Mouse (Mus musculus) ovary, adult 18-20 months (tissue): ENCODE data around the gene L3mbtl1.

ENCODE experiments used
- DNase-seq: peaks from one replicate; pipeline ENCODE4 v3.0.0; 2022; ENCODE audit warnings: low spot score, mixed read lengths

Gene L3mbtl1

DNA sequence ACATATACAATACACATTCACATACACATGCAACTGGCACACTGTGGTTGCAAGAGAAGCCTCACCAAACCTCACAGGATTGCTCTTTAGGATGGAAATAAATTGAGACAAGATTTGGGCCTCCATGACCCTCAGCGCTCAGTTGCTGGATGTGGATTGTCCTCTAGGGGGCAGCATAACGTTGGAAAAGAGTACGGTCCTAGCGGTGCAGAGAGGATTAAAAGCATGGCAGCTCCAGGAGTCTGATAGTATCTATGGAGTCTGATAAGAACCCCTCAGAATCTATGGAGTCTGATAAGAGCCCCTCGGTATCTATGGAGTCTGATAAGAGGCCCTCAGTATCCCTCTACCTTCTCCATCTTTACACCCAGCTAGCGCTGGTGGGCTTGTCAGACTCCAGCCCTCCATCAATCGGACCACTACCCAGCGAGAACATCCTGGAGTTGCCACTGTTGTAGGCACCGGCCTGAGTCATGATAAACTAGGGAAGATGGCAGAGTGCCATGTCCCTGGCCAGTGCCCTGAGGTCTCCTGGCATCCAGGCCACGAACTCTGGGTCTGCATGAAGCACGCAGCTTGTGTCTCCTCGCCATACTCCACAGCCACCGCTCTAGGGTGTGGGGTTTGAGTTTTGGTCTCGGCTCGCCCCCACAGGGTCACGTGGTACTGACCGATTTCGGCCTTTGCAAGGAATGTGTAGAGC, 55.4 kb downstream of the L3mbtl1 start:
- DNase-seq = no peak

DNA sequence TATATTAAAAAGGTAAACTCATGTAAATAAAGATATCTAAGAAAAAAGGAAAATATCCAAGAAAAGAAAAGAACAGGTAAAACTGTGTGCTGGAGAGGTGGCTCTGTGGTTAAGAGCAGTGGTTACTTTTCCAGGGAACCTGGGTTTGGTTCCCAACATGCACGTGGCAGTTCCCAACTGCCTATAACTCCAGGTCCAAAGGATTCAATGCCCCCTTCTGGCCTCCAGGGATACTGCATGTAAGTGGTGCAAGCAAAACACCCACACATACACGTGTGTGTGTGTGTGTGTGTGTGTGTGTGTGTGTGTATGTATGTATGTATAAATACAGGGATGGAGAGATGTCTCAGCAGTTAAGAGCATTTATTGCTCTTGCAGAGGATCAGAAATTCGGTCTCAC, 56.5 kb downstream of the L3mbtl1 start:
- no peak for DNase-seq

DNA sequence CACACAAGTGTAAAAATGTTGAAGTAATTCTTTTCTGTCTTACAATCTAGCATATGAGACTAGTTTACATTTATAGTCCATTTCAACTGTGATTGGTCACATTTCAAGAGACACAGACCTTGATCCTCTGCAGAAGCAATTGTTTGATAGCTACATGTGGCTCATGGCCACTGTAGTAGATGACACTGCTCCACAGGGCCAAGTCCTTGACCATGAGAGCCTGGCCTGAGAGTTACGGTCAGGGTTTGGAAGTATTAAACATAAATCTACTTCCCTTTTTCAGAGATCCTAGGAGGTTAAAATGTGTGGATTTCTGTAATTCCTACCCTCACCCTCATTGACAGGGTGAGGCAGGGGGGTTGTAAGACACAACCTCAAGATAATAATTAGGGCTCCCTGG, 57.8 kb downstream of the L3mbtl1 start:
- DNase-seq = no peak

DNA sequence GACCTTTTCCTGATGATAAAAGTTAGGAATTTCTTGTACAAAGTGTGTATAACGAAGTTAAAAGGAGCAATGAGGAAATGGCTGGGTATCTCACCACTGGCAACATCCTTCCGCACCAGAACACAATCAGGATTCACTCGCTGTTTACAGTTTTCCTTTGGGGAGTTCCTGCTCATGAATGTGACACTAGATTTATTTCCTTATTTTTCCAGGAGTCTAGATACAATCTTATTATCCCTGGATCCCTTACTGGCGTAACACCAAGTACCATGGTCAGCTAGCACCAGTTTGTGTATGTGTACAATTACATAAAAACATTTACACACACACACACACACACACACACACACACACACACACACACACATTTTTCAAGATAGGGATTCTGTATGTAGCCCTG, 64.0 kb downstream of the L3mbtl1 start:
- no peak for DNase-seq

DNA sequence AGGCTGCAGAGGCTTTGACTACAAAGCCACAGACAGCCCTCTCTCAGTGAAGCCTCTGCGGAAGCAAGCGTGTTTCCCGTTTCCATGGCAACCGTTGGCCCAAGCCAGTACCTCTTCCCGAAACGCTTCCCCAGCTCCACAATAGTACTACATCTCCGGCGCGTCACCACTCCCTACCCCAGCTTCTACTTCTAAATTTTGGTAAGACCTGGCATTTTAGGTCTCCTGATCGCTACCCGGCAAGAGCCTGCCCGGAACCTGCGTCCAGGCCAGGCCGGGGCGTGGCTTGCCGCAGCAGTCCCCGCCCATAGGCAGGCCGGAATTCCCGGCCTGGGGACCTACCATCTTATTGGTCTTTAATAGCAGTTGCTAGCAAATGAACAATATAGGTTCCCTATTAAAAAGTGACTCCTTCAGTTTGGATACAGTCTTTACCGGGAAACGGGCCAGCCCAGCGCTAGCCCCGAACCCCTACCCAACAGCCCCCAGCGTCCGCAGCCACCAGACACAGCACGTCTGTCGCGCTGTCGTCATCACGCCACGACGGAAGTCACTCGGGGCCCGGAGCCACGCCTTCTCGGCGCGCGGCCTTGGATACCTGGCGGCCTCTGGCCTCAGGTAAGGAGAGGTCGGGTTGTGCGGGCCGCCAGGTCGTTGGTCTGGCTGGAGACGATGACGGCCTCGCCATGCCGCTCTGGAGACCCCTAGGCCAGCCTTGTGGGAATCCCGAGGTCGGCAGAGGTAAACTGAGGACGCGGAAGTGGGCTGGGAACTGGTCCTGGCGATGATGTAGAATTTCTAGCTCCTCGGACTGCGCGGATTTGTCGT, 73.9 kb downstream of the L3mbtl1 start, which contains the start of gene Ift52:
TSS of gene Ift52 (plus strand) at position 439 of the 828 bp plus-strand sequence.
- peak; percentile 78 for DNase-seq
